Mouse (Mus musculus): ENCODE results near the gene Nlrx1. TPM values are rescaled to one million over a fixed set of nuclear protein-coding genes. Genes with fewer than 3 reads are reported as not detected.

Nlrx1 gene
- 4.5 TPM for polyA plus RNA-seq (2014; fragmentation: Illumina TruSeq; extraction: RNeasy Lipid Tissue Mini Kit (QIAGEN cat#74804); ENCODE audit: insufficient read depth, low read depth, low replicate concordance)

DNA sequence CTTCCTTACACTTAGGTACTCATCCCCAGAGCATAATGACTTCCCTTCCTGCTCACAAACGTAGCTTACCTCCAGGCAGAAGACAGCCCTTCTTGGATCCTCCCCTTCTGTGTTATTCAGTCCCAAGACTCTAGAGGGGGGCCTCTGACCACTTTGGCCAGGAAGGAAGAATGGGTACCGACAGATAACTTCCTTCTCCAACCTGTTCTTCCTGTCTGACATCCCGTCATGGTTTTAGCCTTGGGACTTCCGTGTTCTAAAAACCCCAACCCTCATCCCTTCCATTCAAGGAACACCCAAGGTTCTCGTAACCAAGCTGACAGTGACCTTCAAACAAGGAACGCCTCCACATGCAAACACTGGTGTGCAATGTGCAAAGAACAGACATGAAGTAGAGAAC lies at the start of gene Nlrx1:
TSS of gene Nlrx1 (minus strand) at position 168 of the 400 bp plus-strand sequence.

DNA sequence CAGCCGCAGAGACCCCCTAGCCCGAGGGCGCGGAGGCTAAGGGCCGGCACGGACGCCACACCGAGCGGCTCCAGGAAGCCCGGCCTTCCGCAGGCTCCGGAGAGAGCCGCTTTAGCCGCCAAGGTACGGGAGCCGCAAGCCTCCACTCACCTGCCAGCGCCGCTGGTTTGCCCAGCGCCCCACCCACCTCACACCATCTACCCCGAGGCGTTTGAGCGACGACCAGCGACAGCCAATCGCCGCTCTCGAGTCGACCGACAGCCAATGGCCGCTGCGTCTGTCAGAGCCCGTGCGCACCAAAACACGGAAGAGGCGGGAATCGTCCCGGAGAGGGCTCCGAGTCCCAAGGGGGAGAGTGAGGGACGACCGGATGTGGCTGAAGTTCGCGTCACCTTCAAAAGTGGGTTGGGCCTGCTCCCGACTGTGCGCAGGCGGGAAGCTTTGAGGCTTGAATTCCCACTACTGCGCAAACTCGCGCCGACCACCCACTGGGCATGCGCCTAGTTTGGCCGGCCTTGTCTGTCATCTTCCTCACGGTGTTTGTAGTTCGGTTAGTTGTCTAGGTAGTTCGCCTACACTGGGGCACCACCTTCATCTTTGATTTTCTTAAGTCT lies 37.2 kb upstream of the Nlrx1 start, which contains the start of gene Hinfp:
TSS of gene Hinfp (minus strand) at position 206 of the 614 bp plus-strand sequence.

DNA sequence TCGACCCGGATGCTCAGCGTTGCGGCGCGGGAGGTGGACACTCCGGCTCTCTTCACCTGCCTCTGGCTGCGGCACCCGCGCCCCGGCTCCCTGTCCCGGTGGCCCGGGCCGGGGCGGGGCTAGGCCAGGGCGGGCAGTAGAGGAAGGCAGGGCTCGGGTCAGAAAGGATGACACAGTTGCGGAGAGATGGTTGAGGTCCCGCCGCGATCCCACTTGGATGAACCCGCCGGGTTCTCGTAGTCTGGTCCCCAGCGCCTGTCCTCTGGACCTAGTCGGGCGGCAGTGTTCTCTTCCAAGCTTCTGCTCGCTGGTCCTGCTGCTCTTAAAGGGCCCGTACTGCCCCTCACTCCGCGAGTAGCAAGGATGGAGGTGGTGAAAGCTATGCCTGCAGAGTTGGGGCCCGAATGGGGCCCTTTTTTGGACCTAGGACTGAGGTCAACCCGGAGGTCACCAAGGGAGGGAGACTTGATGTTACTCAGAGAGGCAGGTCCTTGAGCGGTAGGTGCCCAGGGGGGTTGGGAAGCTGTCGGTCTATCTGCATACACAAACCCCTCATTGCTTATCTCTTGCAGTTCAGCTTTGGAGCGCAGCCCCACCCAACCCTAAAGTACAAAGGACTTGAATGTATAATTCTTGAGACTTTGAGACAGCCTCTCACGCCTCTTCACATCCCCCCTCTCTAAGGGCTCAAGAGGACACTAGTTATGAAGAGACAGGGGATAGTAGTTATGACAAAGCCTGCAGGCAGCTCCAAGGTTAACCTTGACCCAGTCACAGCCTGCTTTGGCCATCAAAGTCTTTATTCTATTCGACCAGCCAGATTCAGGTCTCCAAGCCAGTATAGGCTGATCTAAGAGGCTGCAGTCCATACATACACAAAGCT lies 19.9 kb upstream of the Nlrx1 start, which contains the start of gene Abcg4:
TSS of gene Abcg4 (minus strand) at position 540 of the 883 bp plus-strand sequence.

GRCm38 (mm10) chr9:44251314-44251713 lies 17.1 kb downstream of the Nlrx1 start, which contains the start of gene Pdzd3:
Gene Pdzd3 (minus strand): TSS chr9:44251471.

GRCm38 (mm10) chr9:44240399-44240798 lies 28.0 kb downstream of the Nlrx1 start, which contains the start of gene Ccdc153:
Gene Ccdc153 (plus strand): TSS chr9:44240676.

DNA sequence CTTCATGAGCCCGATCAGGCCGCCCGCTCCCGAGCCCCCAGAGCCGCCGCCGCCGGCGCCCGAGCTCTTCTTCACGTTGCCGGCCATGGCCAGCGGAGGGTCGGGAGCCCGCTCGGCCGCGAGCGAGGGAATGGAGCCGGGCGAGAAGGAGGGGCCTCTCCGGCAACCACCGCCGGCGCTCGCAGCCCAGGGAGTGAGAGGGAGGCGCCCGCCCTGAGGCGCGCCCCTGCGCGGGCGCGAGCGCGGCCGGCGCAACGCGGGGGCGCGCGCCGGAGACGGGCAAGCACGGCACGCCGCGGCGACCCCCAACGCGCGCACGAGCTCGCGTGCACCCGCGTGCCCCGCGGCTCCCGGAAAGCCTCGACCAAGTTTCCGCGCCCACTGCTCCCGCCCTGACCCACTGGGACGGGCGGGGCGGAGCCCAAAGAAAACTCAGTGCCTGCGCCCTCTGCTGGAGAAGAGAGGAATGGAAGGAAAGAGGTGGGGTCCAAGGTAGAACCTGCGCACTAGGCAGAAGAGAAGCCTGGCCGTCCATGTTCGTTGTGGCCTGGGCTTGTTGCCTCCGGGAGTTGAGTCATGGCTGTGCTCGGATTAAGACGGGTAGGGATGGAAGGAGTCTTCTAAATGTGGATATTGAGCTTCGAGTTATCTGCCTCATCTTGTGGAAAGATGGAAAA lies 34.5 kb downstream of the Nlrx1 start, which contains the start of gene Cbl:
TSS of gene Cbl (minus strand) at position 248 of the 677 bp plus-strand sequence.

Other genes starting within 250 kb of the Nlrx1 start
- 31.2 TPM for gene Thy1, start 225.2 kb downstream of the Nlrx1 start, polyA plus RNA-seq (2014; fragmentation: Illumina TruSeq; extraction: RNeasy Lipid Tissue Mini Kit (QIAGEN cat#74804); ENCODE audit: insufficient read depth, low read depth, low replicate concordance)
- gene Usp2, start 201.6 kb downstream of the Nlrx1 start, polyA plus RNA-seq (2014; fragmentation: Illumina TruSeq; extraction: RNeasy Lipid Tissue Mini Kit (QIAGEN cat#74804); ENCODE audit: insufficient read depth, low read depth, low replicate concordance), result 8.4 TPM
- not detected for gene Mfrp, start 166.9 kb downstream of the Nlrx1 start, polyA plus RNA-seq (2014; fragmentation: Illumina TruSeq; extraction: RNeasy Lipid Tissue Mini Kit (QIAGEN cat#74804); ENCODE audit: insufficient read depth, low read depth, low replicate concordance)
- 21.8 TPM for gene C1qtnf5, start 161.4 kb downstream of the Nlrx1 start, polyA plus RNA-seq (2014; fragmentation: Illumina TruSeq; extraction: RNeasy Lipid Tissue Mini Kit (QIAGEN cat#74804); ENCODE audit: insufficient read depth, low read depth, low replicate concordance)
- not detected for gene Gm49380, start 155.1 kb downstream of the Nlrx1 start, polyA plus RNA-seq (2014; fragmentation: Illumina TruSeq; extraction: RNeasy Lipid Tissue Mini Kit (QIAGEN cat#74804); ENCODE audit: insufficient read depth, low read depth, low replicate concordance)
- 8.9 TPM for gene Rnf26, start 155.1 kb downstream of the Nlrx1 start, polyA plus RNA-seq (2014; fragmentation: Illumina TruSeq; extraction: RNeasy Lipid Tissue Mini Kit (QIAGEN cat#74804); ENCODE audit: insufficient read depth, low read depth, low replicate concordance)
- gene Mcam, start 134.1 kb downstream of the Nlrx1 start, polyA plus RNA-seq (2014; fragmentation: Illumina TruSeq; extraction: RNeasy Lipid Tissue Mini Kit (QIAGEN cat#74804); ENCODE audit: insufficient read depth, low read depth, low replicate concordance), result 131 TPM
- 8.7 TPM for gene Cbl, start 34.5 kb downstream of the Nlrx1 start, polyA plus RNA-seq (2014; fragmentation: Illumina TruSeq; extraction: RNeasy Lipid Tissue Mini Kit (QIAGEN cat#74804); ENCODE audit: insufficient read depth, low read depth, low replicate concordance)
- 174 TPM for gene Ccdc153, start 27.9 kb downstream of the Nlrx1 start, polyA plus RNA-seq (2014; fragmentation: Illumina TruSeq; extraction: RNeasy Lipid Tissue Mini Kit (QIAGEN cat#74804); ENCODE audit: insufficient read depth, low read depth, low replicate concordance)
- gene Pdzd3, start 17.1 kb downstream of the Nlrx1 start, polyA plus RNA-seq (2014; fragmentation: Illumina TruSeq; extraction: RNeasy Lipid Tissue Mini Kit (QIAGEN cat#74804); ENCODE audit: insufficient read depth, low read depth, low replicate concordance), result not detected
- gene Abcg4, start 20.0 kb upstream of the Nlrx1 start, polyA plus RNA-seq (2014; fragmentation: Illumina TruSeq; extraction: RNeasy Lipid Tissue Mini Kit (QIAGEN cat#74804); ENCODE audit: insufficient read depth, low read depth, low replicate concordance), result 0.10 TPM
- 7.0 TPM for gene Hinfp, start 37.1 kb upstream of the Nlrx1 start, polyA plus RNA-seq (2014; fragmentation: Illumina TruSeq; extraction: RNeasy Lipid Tissue Mini Kit (QIAGEN cat#74804); ENCODE audit: insufficient read depth, low read depth, low replicate concordance)
- 13.7 TPM for gene C2cd2l, start 51.7 kb upstream of the Nlrx1 start, polyA plus RNA-seq (2014; fragmentation: Illumina TruSeq; extraction: RNeasy Lipid Tissue Mini Kit (QIAGEN cat#74804); ENCODE audit: insufficient read depth, low read depth, low replicate concordance)
- 18.8 TPM for gene Dpagt1, start 57.4 kb upstream of the Nlrx1 start, polyA plus RNA-seq (2014; fragmentation: Illumina TruSeq; extraction: RNeasy Lipid Tissue Mini Kit (QIAGEN cat#74804); ENCODE audit: insufficient read depth, low read depth, low replicate concordance)
- gene H2afx, start 66.1 kb upstream of the Nlrx1 start, polyA plus RNA-seq (2014; fragmentation: Illumina TruSeq; extraction: RNeasy Lipid Tissue Mini Kit (QIAGEN cat#74804); ENCODE audit: insufficient read depth, low read depth, low replicate concordance), result 15.0 TPM
- 24.9 TPM for gene Hmbs, start 75.6 kb upstream of the Nlrx1 start, polyA plus RNA-seq (2014; fragmentation: Illumina TruSeq; extraction: RNeasy Lipid Tissue Mini Kit (QIAGEN cat#74804); ENCODE audit: insufficient read depth, low read depth, low replicate concordance)
- gene Vps11, start 93.1 kb upstream of the Nlrx1 start, polyA plus RNA-seq (2014; fragmentation: Illumina TruSeq; extraction: RNeasy Lipid Tissue Mini Kit (QIAGEN cat#74804); ENCODE audit: insufficient read depth, low read depth, low replicate concordance), result 18.7 TPM
- 33.2 TPM for gene Hyou1, start 110.9 kb upstream of the Nlrx1 start, polyA plus RNA-seq (2014; fragmentation: Illumina TruSeq; extraction: RNeasy Lipid Tissue Mini Kit (QIAGEN cat#74804); ENCODE audit: insufficient read depth, low read depth, low replicate concordance)
- 16.7 TPM for gene Slc37a4, start 128.3 kb upstream of the Nlrx1 start, polyA plus RNA-seq (2014; fragmentation: Illumina TruSeq; extraction: RNeasy Lipid Tissue Mini Kit (QIAGEN cat#74804); ENCODE audit: insufficient read depth, low read depth, low replicate concordance)
- gene Rps25, start 138.5 kb upstream of the Nlrx1 start, polyA plus RNA-seq (2014; fragmentation: Illumina TruSeq; extraction: RNeasy Lipid Tissue Mini Kit (QIAGEN cat#74804); ENCODE audit: insufficient read depth, low read depth, low replicate concordance), result 2,045 TPM
- gene Trappc4, start 139.0 kb upstream of the Nlrx1 start, polyA plus RNA-seq (2014; fragmentation: Illumina TruSeq; extraction: RNeasy Lipid Tissue Mini Kit (QIAGEN cat#74804); ENCODE audit: insufficient read depth, low read depth, low replicate concordance), result 98.9 TPM
- 14.6 TPM for gene Ccdc84, start 150.0 kb upstream of the Nlrx1 start, polyA plus RNA-seq (2014; fragmentation: Illumina TruSeq; extraction: RNeasy Lipid Tissue Mini Kit (QIAGEN cat#74804); ENCODE audit: insufficient read depth, low read depth, low replicate concordance)
- not detected for gene Foxr1, start 172.5 kb upstream of the Nlrx1 start, polyA plus RNA-seq (2014; fragmentation: Illumina TruSeq; extraction: RNeasy Lipid Tissue Mini Kit (QIAGEN cat#74804); ENCODE audit: insufficient read depth, low read depth, low replicate concordance)
- gene Upk2, start 186.4 kb upstream of the Nlrx1 start, polyA plus RNA-seq (2014; fragmentation: Illumina TruSeq; extraction: RNeasy Lipid Tissue Mini Kit (QIAGEN cat#74804); ENCODE audit: insufficient read depth, low read depth, low replicate concordance), result 1.8 TPM
- gene Bcl9l, start 214.2 kb upstream of the Nlrx1 start, polyA plus RNA-seq (2014; fragmentation: Illumina TruSeq; extraction: RNeasy Lipid Tissue Mini Kit (QIAGEN cat#74804); ENCODE audit: insufficient read depth, low read depth, low replicate concordance), result 12.2 TPM

Data from lung, adult 10 weeks (tissue).